Mouse (Mus musculus) CD4-positive, CD25-positive, alpha-beta regulatory T cell, adult 9 weeks (primary cell): ENCODE measurements around the gene Anapc13. TPM values are rescaled to one million over a fixed set of nuclear protein-coding genes. Genes with fewer than 3 reads are reported as not detected.

ENCODE experiments used
- polyA plus RNA-seq: library from polyadenylated mRNA; unstranded; fragments of 100-300 nt; shearing (Covaris generic); gene quantifications from one replicate; pipeline ENCODE4 v1.2.1, GENCODE M21; 2017

Anapc13 gene
- 115 TPM for polyA plus RNA-seq

DNA sequence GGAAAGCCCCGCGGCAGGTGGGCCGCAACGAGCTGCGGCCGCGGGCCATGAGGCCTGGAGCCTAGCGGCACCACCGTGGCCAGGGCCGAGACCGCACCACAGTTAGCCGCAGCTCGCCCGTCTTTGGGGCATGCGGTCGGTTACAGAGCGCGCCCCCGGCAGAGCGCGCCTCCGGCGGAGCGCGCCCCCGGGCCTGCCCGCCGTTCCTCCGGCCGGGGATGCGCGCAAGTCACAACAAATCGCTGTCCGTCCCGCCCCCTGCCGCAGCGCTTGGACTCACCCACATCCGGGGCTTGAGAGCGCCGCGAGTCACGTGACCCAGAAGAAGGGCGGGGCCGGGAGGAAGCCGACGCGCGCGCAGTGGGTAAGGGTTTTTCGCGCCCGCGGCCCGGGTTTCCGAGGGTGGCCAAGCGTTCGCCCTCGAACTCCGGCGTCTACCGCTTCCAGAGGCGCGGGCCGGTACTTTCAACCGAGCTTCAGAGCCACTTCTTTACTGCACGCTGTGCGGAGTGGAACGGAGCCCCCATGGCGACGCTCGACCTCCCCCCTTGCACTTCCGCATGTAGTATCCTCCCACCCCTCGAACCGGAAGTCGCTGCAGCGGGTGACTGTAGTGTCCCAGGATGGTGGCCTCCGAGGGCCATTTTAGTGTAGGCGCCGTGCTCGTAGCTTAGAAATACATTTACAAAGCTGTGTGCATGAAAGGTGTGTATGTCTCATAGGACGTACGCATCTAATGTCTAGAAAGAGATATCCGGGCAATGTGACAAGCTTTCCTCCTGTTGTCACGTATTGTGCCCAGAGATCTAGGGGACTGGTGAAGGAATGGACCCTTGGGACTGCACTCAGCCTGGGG, at the start of gene Anapc13, which contains the start of gene Cep63:
Gene Anapc13 (plus strand): TSS at position 314 of the 856 bp plus-strand sequence.
Gene Cep63 (minus strand): TSS at position 552 of the 856 bp plus-strand sequence.

Other genes starting within 250 kb of the Anapc13 start
- gene Ky, start 120.5 kb upstream of the Anapc13 start, polyA plus RNA-seq, result 0.22 TPM
- gene Cep63, start 238 bp downstream of the Anapc13 start, polyA plus RNA-seq, result 48.1 TPM
- gene Amotl2, start 90.4 kb downstream of the Anapc13 start, polyA plus RNA-seq, result 0.27 TPM
- gene Ryk, start 208.6 kb downstream of the Anapc13 start, polyA plus RNA-seq, result 0.51 TPM